Mouse (Mus musculus): ENCODE data around the gene Ddx60.
A peak's percentile ranks its signal among the peaks of the same experiment; 100 is the strongest.
"Not testable (repeated sequence)": the region's sequence is repeated elsewhere in the genome, so short reads cannot be mapped to it uniquely, and the experiment has no call there.

The Ddx60 gene

GRCm38 (mm10) chr8:61927777-61928494, at the start of gene Ddx60:
Ddx60 (plus strand) TSS chr8:61928087.
- peak; percentile 4 for DNase-seq (ENCODE audit: low spot score)

GRCm38 (mm10) chr8:61894062-61894461, 33.8 kb upstream of the Ddx60 start:
- no peak for DNase-seq (ENCODE audit: low spot score)

- no peak for DNase-seq (ENCODE audit: low spot score)
Measured at GRCm38 (mm10) chr8:61896742-61897141, 31.1 kb upstream of the Ddx60 start.

- DNase-seq (ENCODE audit: low spot score) = no peak
Measured at GRCm38 (mm10) chr8:61897402-61897801, 30.5 kb upstream of the Ddx60 start.

- no peak for DNase-seq (ENCODE audit: low spot score)
Measured at GRCm38 (mm10) chr8:61901028-61901717, 26.7 kb upstream of the Ddx60 start.

- no peak for DNase-seq (ENCODE audit: low spot score)
Measured at GRCm38 (mm10) chr8:61902521-61902920, 25.4 kb upstream of the Ddx60 start, which contains the start of gene Palld. Palld (minus strand) TSS chr8:61902690.

GRCm38 (mm10) chr8:61908303-61909215, 19.3 kb upstream of the Ddx60 start:
- DNase-seq (ENCODE audit: low spot score) = no peak

- no peak for DNase-seq (ENCODE audit: low spot score)
Measured at GRCm38 (mm10) chr8:61909313-61909712, 18.6 kb upstream of the Ddx60 start.

GRCm38 (mm10) chr8:61912817-61913216, 15.1 kb upstream of the Ddx60 start:
- DNase-seq (ENCODE audit: low spot score) = no peak

GRCm38 (mm10) chr8:61913957-61914356, 13.9 kb upstream of the Ddx60 start:
- no peak for DNase-seq (ENCODE audit: low spot score)

- no peak for DNase-seq (ENCODE audit: low spot score)
Measured at GRCm38 (mm10) chr8:61917287-61917686, 10.6 kb upstream of the Ddx60 start.

GRCm38 (mm10) chr8:61919145-61919788, 8.6 kb upstream of the Ddx60 start:
- no peak for DNase-seq (ENCODE audit: low spot score)

GRCm38 (mm10) chr8:61920389-61920788, 7.5 kb upstream of the Ddx60 start:
- DNase-seq (ENCODE audit: low spot score) = no peak

GRCm38 (mm10) chr8:61921454-61922054, 6.3 kb upstream of the Ddx60 start:
- DNase-seq (ENCODE audit: low spot score) = no peak

GRCm38 (mm10) chr8:61924518-61924917, 3.4 kb upstream of the Ddx60 start:
- DNase-seq (ENCODE audit: low spot score) = no peak

GRCm38 (mm10) chr8:61933243-61933642, 5.4 kb downstream of the Ddx60 start:
- no peak for DNase-seq (ENCODE audit: low spot score)

GRCm38 (mm10) chr8:61937576-61937975, 9.7 kb downstream of the Ddx60 start:
- no peak for DNase-seq (ENCODE audit: low spot score)

- not testable (repeated sequence) for DNase-seq (ENCODE audit: low spot score)
Measured at GRCm38 (mm10) chr8:61964591-61965375, 36.9 kb downstream of the Ddx60 start.

- DNase-seq (ENCODE audit: low spot score) = no peak
Measured at GRCm38 (mm10) chr8:61969581-61969980, 41.7 kb downstream of the Ddx60 start.

GRCm38 (mm10) chr8:61984941-61985340, 57.1 kb downstream of the Ddx60 start:
- no peak for DNase-seq (ENCODE audit: low spot score)
